Comparison of ENCODE assay signal across 22 mouse cellular contexts in the genomic region with DNA sequence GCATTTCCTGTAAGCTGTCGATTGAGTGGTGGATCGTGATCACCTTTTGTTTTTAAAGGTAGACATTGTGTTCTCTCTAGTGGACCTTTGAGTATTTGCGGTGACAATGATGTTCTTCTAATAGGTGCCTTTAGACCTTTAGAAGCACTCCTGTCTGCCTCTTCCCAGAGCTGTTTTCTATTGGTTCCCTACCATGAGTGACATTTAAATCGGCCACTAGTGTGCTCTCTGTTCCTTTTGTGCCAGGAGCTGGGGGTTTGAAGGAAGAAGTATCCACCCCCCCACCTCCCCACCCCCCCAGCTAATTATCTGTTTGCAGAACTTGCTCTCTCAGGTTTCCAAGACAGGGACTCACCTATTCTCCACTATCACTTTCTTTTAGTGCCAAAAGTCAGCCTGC.
"Had no signal": no experiment of that assay in that cellular context is flagged by ENCODE, and none has a peak within 500 bp of the region (broad histone marks: within the 10 kb centered on the region; RNA-seq: fewer than 3 reads in every experiment).

No protein-coding gene starts in this region.

- H3K27ac ChIP-seq: heart, adult 2 months; heart, embryonic 13.5 days; heart, embryonic 15.5 days; hindbrain, embryonic 13.5 days; hindbrain, embryonic 15.5 days; hindbrain, postnatal 0 days; layer of hippocampus, adult 2 months; limb, embryonic 12.5 days; liver, embryonic 13.5 days; liver, embryonic 15.5 days had no signal

- DNase-seq: gastrocnemius, postnatal 14 days; gastrocnemius, postnatal 36 days; heart, adult 11 months; heart, adult 2 months; heart, postnatal 14 days; heart, postnatal 36 days; kidney, adult 11 months; kidney, adult 2 months; kidney, postnatal 10 days; kidney, postnatal 25 days; kidney, postnatal 4 days; left cerebral cortex, postnatal 4 days; liver; liver, embryonic 13.5 days had no signal

- H3K36me3 ChIP-seq: heart, embryonic 13.5 days; heart, embryonic 15.5 days; hindbrain, embryonic 13.5 days; hindbrain, embryonic 15.5 days; limb, embryonic 12.5 days; liver, embryonic 13.5 days; liver, embryonic 15.5 days had no signal

- H3K9me3 ChIP-seq: heart, embryonic 13.5 days; heart, embryonic 15.5 days; hindbrain, embryonic 13.5 days; hindbrain, embryonic 15.5 days; limb, embryonic 12.5 days; liver, embryonic 13.5 days; liver, embryonic 15.5 days had no signal

- H3K4me3 ChIP-seq: heart, adult 2 months; heart, embryonic 13.5 days; heart, embryonic 15.5 days; hindbrain, embryonic 13.5 days; hindbrain, embryonic 15.5 days; layer of hippocampus, adult 2 months; limb, embryonic 12.5 days; liver, embryonic 13.5 days; liver, embryonic 15.5 days had no signal

- H3K4me1 ChIP-seq: heart, embryonic 13.5 days; heart, embryonic 15.5 days; liver, embryonic 15.5 days had no signal

- H3K27me3 ChIP-seq: heart, embryonic 13.5 days; heart, embryonic 15.5 days; hindbrain, embryonic 13.5 days; hindbrain, embryonic 15.5 days; limb, embryonic 12.5 days; liver, embryonic 13.5 days; liver, embryonic 15.5 days had no signal
